Mouse (Mus musculus) common myeloid progenitor, adult 5-6 weeks (primary cell): ENCODE data around the gene Ankrd36. TPM values are rescaled to one million over a fixed set of nuclear protein-coding genes. Genes with fewer than 3 reads are reported as not detected.
A peak's percentile ranks its signal among the peaks of the same experiment; 100 is the strongest.

ENCODE experiments used
- ATAC-seq: replicated peaks from 2 replicates; pipeline ENCODE4 v1.8.0; 2016; ENCODE audit warnings: low read depth, mild to moderate bottlenecking, moderate TSS enrichment, inconsistent platforms; ENCODE audit not compliant: poor library complexity, severe bottlenecking
- total RNA-seq: library from RNA; stranded (forward); fragments of 200-1000, 187-1606 nt; gene quantifications from 2 replicates; pipeline ENCODE4 v1.2.3, GENCODE M21; 2017

Ankrd36 gene
- total RNA-seq, 1 experiment from 2014 or later: not detected

GRCm38 (mm10) chr11:5625101-5625500 lies 55.6 kb downstream of the Ankrd36 start:
- ATAC-seq: 0 out of 2 replicates have a peak, but pooled peaks have one; percentile 29

DNA sequence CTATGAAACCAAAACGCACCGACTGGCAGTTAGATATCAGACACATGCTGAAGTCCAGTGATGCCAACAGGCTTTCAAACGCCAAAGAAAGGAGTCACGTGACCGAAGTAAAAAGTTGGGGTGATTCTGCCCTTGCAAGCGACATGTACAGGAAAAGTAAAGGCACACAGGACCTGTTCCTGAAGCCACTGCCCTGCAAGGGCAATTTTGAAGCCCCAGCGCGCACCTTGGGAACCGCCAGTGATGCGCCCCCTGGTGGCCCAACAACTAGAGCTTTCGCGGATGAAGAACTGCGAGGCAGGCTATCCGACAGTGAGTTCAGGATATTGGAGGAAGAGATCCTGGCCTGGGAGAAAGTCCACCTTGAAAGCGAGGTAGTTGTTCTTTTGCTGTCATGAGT lies 59.5 kb downstream of the Ankrd36 start:
- peak; percentile 87 for ATAC-seq

DNA sequence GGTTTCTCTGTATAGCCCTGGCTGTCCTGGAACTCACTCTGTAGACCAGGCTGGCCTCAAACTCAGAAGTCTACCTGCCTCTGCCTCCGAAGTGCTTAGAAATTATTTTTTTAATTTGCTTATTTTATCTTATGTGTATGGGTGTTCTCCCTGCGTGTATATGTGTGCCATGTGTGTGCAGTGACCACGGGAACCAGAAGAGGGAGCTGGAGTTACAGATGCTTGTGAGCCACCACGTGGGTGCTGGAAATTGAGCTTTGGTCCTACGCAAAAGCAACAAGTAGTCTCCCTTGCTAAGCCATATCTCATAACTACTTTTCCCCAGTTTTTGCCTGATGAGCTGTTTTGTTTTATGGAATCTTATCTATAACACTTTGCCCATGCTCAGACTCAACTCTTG lies 73.6 kb downstream of the Ankrd36 start:
- ATAC-seq: no peak

GRCm38 (mm10) chr11:5650321-5650720 lies 80.8 kb downstream of the Ankrd36 start:
- ATAC-seq: no peak

DNA sequence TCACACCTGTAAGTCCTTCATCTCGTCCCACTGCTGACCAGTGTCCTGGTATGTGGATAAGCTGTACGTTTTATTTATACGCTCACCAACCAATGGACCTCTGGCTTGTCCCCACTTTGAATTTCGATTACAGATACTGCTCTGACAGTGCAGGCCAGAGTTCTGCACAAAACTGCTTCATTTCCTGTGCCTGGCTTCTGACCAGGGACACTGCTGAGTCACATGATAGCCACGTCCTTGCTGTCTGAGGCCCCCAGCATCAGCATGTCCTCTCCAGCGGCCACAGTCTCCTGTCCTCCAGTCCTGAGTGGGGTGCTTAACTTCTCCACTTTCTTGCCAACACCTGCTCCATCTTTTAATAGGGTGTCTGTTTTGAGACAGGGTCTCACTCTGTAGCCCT lies 113.1 kb downstream of the Ankrd36 start:
- no peak for ATAC-seq

- 0 out of 2 replicates have a peak, but pooled peaks have one; percentile 39 for ATAC-seq
Measured at GRCm38 (mm10) chr11:5684283-5684682, 114.8 kb downstream of the Ankrd36 start.

DNA sequence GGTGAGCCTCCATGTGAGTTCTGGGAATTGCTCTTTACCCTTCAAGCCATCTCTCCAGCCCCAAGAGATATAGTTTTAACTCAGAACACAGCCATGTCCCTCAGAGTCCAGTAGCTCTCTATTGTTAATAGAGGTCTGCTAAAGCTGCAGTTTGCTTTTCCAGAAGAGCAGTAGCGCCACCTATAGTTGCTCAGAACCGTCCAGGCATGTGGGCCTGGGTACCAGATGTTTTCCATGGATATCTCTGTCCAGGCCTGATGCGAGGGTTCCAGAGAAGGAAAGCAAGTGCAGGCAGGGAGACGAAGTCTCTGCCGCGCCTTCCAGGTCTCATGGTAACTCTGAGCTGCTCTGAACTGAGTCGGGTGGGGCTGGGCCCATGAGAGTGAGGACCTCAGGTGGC lies 122.3 kb downstream of the Ankrd36 start:
- ATAC-seq: no peak

- ATAC-seq: peak; percentile 25; the same call in 1 of the 2 replicates
Measured at GRCm38 (mm10) chr11:5700808-5701207, 131.3 kb downstream of the Ankrd36 start.

DNA sequence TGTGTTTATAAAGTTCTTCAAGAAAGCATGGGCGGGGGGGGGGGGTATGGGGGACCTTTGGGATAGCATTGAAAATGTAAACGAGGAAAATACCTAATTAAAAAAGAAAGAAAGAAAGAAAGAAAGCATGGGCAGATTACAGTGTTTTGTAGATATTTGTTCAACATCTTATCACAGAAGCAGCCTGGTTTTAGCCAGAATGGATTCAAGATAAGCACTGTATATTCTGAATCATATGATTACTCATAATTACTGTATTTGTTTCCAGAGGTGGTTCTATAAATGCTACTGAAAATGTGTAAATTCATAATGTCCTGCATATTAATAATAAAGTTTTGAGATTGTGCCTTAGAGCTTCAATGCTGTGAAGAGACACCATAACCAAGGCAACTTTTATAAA lies 131.8 kb downstream of the Ankrd36 start:
- ATAC-seq: no peak

DNA sequence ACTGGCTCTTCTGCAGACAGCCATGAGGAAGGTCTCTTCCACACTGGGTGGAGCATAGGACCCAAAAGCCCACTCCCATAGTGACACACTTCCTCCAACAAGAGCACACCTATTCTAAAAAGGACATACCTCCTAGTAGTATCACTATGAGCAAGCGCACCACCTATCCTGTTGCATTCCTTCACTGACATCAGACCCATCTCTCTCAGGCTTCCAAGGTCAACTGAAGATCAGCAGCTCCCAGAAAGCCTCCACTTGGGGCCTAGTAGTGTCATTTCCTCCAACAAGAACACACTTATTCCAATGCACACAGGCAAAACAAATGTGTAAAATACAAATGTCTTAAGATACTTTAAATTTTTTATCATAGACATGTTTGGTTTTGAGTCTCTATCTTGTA lies 132.3 kb downstream of the Ankrd36 start:
- ATAC-seq: no peak

DNA sequence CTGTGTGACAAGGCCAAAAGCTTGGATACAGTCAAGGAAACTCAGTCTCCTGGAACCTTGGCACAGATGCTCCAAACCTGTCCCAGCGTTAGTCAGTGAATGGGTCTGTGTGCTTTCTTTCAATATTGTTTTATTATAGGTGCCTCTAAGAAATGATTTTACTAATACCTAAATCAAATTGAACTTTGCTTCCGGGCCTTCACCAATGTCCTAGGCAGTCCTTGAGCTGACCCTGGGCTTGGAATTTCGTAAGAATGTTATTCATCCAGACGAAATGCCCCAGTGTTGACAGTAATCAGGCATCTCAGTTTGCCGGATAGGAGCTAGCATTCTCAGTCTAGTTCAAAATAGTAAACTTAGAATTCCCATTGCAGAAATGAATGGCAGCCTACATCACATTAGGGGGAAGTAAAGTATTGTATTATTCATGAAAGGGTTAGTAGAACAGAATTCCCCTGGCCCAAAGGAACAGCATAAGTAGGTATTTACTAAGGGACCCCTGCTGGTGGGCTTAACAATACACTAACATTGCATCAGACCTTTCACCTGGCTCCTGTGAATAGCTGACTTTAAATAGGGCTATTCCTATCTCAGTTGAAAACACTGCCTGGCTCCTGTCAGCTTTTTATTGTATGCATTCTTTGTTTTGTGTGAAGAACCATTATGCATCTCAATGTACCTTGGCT lies 132.9 kb downstream of the Ankrd36 start:
- ATAC-seq: no peak

GRCm38 (mm10) chr11:5702957-5703332 lies 133.5 kb downstream of the Ankrd36 start:
- ATAC-seq: no peak

- no peak for ATAC-seq
Measured at GRCm38 (mm10) chr11:5703341-5703740, 133.9 kb downstream of the Ankrd36 start.

DNA sequence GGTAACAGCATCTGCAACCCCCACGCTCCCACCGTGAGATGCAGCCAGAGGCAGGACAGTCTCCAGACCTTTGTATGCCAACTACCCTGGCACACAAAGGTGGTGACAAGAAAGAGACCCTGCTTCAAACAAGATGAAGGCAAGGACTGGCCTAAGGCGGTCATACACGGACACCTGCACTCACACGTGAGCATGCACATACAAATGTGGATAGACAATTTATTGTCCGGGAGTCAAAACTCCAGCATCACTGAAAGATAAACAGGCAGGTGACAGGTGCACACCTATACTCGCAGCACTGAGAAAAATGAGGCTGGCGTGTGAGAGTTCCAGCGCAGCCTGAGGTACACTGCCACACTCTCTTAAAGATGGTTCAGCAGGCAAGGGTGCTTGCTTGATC lies 136.5 kb downstream of the Ankrd36 start:
- no peak for ATAC-seq

- ATAC-seq: peak; percentile 26
Measured at GRCm38 (mm10) chr11:5706874-5707529, 137.5 kb downstream of the Ankrd36 start.

GRCm38 (mm10) chr11:5707530-5708353 lies 138.3 kb downstream of the Ankrd36 start:
- peak; percentile 96 for ATAC-seq

DNA sequence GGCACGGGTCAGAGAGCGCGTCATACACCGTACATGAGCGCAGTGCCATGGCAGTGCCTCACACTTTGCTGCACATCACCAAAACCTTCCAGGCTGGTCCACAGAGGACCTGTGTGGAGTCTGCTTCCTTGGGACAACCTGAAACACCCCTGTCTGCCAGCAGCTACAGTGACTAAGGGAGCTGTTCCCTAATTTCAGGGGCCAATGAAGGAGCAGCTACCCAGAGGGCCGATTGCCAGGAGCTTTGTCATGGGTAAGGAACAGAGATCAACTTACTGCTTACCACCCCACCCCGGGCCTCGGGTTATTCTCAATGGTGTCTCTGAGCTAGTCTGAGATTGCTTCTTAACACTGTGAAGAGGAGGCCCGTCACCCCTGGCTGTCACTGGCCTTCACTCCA lies 145.7 kb downstream of the Ankrd36 start:
- ATAC-seq: no peak

DNA sequence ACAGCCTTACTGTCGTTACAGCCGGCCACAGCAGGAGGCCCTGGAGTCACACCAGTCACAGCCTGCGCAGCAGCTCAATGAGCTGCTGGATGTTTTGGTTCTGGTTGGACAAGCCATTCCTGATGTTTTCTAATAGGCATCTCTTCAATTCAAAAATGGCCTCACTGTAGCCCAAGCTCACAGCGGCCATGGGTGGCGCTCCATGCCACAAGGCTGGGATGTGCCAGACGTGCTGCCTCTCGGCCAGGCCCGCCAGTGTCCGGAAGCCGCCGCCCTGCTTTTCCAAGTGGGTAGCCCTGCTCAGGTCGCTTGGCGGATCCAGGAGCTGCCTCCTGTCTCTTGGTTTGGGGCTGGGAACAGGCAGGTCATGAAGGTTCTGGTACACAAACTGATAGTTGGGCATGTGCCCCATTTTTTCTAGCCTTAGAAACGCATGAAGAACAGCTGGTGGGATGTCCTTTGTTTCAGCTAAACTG lies 146.2 kb downstream of the Ankrd36 start, which contains the start of gene Mrps24:
TSS of gene Mrps24 (minus strand) at position 51 of the 476 bp plus-strand sequence.
- ATAC-seq: no peak

GRCm38 (mm10) chr11:5716246-5716645 lies 146.8 kb downstream of the Ankrd36 start:
- no peak for ATAC-seq

DNA sequence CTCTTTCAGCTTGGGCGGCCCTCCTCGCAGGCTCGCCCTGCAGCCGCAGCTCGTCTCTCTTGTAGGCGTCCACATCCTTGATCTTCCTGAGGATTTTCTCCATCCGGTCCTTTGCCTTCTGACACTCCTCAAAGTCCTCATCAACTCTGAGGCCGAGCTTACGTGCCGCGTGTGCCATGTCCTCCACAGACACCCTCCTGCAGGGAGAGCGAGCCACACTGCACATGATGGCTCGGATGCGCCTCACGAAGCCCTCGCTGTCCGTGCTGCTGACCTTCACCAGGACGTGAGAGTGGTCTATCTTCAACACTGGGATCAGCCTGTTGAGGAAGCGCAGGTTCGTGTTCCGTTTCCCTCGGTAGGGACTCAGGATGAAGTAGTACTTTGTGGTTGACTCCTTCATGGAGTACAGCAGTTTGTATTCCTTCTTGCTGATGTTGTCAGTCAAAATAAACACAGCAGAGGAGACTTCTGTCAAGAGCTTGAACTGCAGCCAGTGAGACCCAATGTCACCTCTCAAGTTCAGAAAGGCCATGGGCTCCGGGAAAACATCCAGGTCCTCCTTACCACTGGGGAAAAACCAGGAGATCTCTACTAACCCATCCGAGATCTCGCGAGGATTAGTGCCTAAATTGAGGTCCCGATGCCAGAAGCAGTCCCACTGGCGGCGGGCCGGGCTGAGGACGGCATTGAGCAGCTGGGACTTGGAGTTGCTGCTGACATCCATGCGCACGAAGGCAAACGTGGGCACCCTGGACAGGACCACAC lies 147.6 kb downstream of the Ankrd36 start:
- no peak for ATAC-seq
